Mouse (Mus musculus) midbrain, embryonic 15.5 days (tissue): ENCODE measurements around the gene Leng1. TPM values are rescaled to one million over a fixed set of nuclear protein-coding genes. Genes with fewer than 3 reads are reported as not detected.
"Not testable (repeated sequence)": the region's sequence is repeated elsewhere in the genome, so short reads cannot be mapped to it uniquely, and the experiment has no call there.

ENCODE experiments used
- ATAC-seq: fragments of 200-750 bp; cut with Nextera tagmentation; replicated peaks from 2 replicates; pipeline ENCODE4 v1.8.0; 2017; ENCODE audit warnings: moderate TSS enrichment
- H3K27ac ChIP-seq: fragments of 300-500 bp; sonication (generic); 2 replicates; pipeline ENCODE4 v1.5.1; 2015; ENCODE audit warnings: mild to moderate bottlenecking, inconsistent platforms
- H3K27me3 ChIP-seq: fragments of 300-500 bp; sonication (generic); replicated peaks from 2 replicates; pipeline ENCODE4 v1.6.1; 2015; ENCODE audit warnings: inconsistent platforms
- H3K36me3 ChIP-seq: fragments of 300-500 bp; sonication (generic); replicated peaks from 2 replicates; pipeline ENCODE4 v1.6.1; 2015; ENCODE audit warnings: inconsistent platforms
- H3K4me1 ChIP-seq: fragments of 300-500 bp; sonication (generic); 2 replicates; pipeline ENCODE4 v1.6.1; 2015; ENCODE audit warnings: inconsistent platforms
- H3K4me2 ChIP-seq: fragments of 300-500 bp; sonication (generic); 2 replicates; pipeline ENCODE4 v1.6.1; 2015; ENCODE audit warnings: inconsistent platforms, mild to moderate bottlenecking, moderate library complexity
- H3K4me3 ChIP-seq: fragments of 300-500 bp; sonication (generic); 2 replicates; pipeline ENCODE4 v1.5.1; 2015; ENCODE audit warnings: mild to moderate bottlenecking, inconsistent platforms
- H3K9ac ChIP-seq: fragments of 300-500 bp; sonication (generic); 2 replicates; pipeline ENCODE4 v1.6.1; 2015; ENCODE audit warnings: mild to moderate bottlenecking, inconsistent platforms
- H3K9me3 ChIP-seq: fragments of 300-500 bp; sonication (generic); 2 replicates; pipeline ENCODE4 v1.6.1; 2016; ENCODE audit warnings: inconsistent platforms
- WGBS: fragments of 180-500 bp; shearing (Covaris S2); methylation state at CpG from one replicate; pipeline ENCODE4 v1.1.7; 2015; ENCODE audit warnings: mixed read lengths; 5-methylcytosine and 5-hydroxymethylcytosine counted together
- polyA plus RNA-seq: library from polyadenylated mRNA; unstranded; fragments of >200 nt; fragmentation: Nextera tagmentation; extraction: Ambion mirVana; gene quantifications from 2 replicates; pipeline ENCODE4 v1.2.1, GENCODE M21; 2015

Gene Leng1
- polyA plus RNA-seq = 13.7 and 15.6 TPM in 2 replicates

GRCm38 (mm10) chr7:3665215-3666114 lies at the start of gene Leng1:
Leng1 (minus strand) TSS chr7:3665840.
- Histone ChIP-seq H3K9ac (peak within 1 kb of the TSS; percentile 62), H3K4me3 (peak within 1 kb of the TSS; percentile 75), H3K4me1 (peaks cover 22% of the 10 kb centered on the region), H3K4me2 (peak within 1 kb of the TSS; percentile 67), H3K27ac (peak within 1 kb of the TSS; percentile 80), H3K27me3 (no peaks in the 10 kb centered on the region), H3K9me3 (no peaks in the 10 kb centered on the region), H3K36me3 (peaks cover 21% of the 10 kb centered on the region; the same call in 1 of the 2 replicates)
- WGBS = 4% methylated on average over 45 of the region's 45 CpGs
- ATAC-seq = peak; percentile 99

GRCm38 (mm10) chr7:3715249-3715648 lies 49.6 kb upstream of the Leng1 start:
- Histone ChIP-seq H3K9me3 (no peaks in the 10 kb centered on the region), H3K36me3 (no peaks in the 10 kb centered on the region), H3K27me3 (no peaks in the 10 kb centered on the region), H3K27ac (no peak overlapping the region), H3K4me1 (no peaks in the 10 kb centered on the region), H3K4me3 (no peak overlapping the region), H3K4me2 (no peak overlapping the region), H3K9ac (no peak overlapping the region)
- ATAC-seq = no peak
- WGBS = 72% methylated on average over 1 of the region's 1 CpGs

GRCm38 (mm10) chr7:3712264-3712942 lies 46.8 kb upstream of the Leng1 start:
- Histone ChIP-seq H3K9ac (no peak overlapping the region), H3K36me3 (peaks cover 4% of the 10 kb centered on the region; the same call in 1 of the 2 replicates), H3K4me1 (no peaks in the 10 kb centered on the region), H3K4me3 (no peak overlapping the region), H3K27me3 (no peaks in the 10 kb centered on the region), H3K9me3 (no peaks in the 10 kb centered on the region), H3K27ac (no peak overlapping the region), H3K4me2 (no peak overlapping the region)
- 33% methylated on average over 5 of the region's 5 CpGs for WGBS
- no peak for ATAC-seq

GRCm38 (mm10) chr7:3709000-3709399 lies 43.4 kb upstream of the Leng1 start:
- Histone ChIP-seq H3K36me3 (peaks cover 4% of the 10 kb centered on the region; the same call in 1 of the 2 replicates), H3K27me3 (no peaks in the 10 kb centered on the region), H3K27ac (no peak overlapping the region), H3K4me1 (peaks cover 21% of the 10 kb centered on the region), H3K4me3 (no peak overlapping the region), H3K4me2 (no peak overlapping the region), H3K9ac (no peak overlapping the region), H3K9me3 (no peaks in the 10 kb centered on the region)
- WGBS = 84% methylated on average over 1 of the region's 1 CpGs
- ATAC-seq = no peak

- not testable (repeated sequence) for ATAC-seq, H3K9ac ChIP-seq, H3K4me3 ChIP-seq, H3K9me3 ChIP-seq, H3K27ac ChIP-seq, H3K36me3 ChIP-seq, H3K27me3 ChIP-seq, H3K4me2 ChIP-seq
- peaks cover 23% of the 10 kb centered on the region for H3K4me1 ChIP-seq
- 39% methylated on average over 5 of the region's 5 CpGs for WGBS
Observed at GRCm38 (mm10) chr7:3708447-3708980, 42.9 kb upstream of the Leng1 start.

GRCm38 (mm10) chr7:3707568-3708413 lies 42.2 kb upstream of the Leng1 start:
- H3K4me3 ChIP-seq = no peak overlapping the region
- no peak overlapping the region for H3K9ac ChIP-seq
- H3K27ac ChIP-seq = no peak overlapping the region
- WGBS = 29% methylated on average over 7 of the region's 7 CpGs
- H3K36me3 ChIP-seq = peaks cover 4% of the 10 kb centered on the region; the same call in 1 of the 2 replicates
- no peaks in the 10 kb centered on the region for H3K27me3 ChIP-seq
- H3K9me3 ChIP-seq = no peaks in the 10 kb centered on the region
- H3K4me1 ChIP-seq = peaks cover 27% of the 10 kb centered on the region
- no peak overlapping the region for H3K4me2 ChIP-seq
- ATAC-seq = no peak

GRCm38 (mm10) chr7:3707027-3707426 lies 41.4 kb upstream of the Leng1 start:
- Histone ChIP-seq H3K9me3 (no peaks in the 10 kb centered on the region), H3K4me1 (peaks cover 27% of the 10 kb centered on the region), H3K27me3 (no peaks in the 10 kb centered on the region), H3K9ac (no peak overlapping the region), H3K27ac (no peak overlapping the region), H3K36me3 (peaks cover 4% of the 10 kb centered on the region; the same call in 1 of the 2 replicates), H3K4me3 (no peak overlapping the region), H3K4me2 (no peak overlapping the region)
- 65% methylated on average over 4 of the region's 4 CpGs for WGBS
- no peak for ATAC-seq

GRCm38 (mm10) chr7:3706343-3706934 lies 40.8 kb upstream of the Leng1 start:
- peaks cover 27% of the 10 kb centered on the region for H3K4me1 ChIP-seq
- no peaks in the 10 kb centered on the region for H3K27me3 ChIP-seq
- H3K27ac ChIP-seq = no peak overlapping the region
- no peak for ATAC-seq
- no peak overlapping the region for H3K9ac ChIP-seq
- peak overlapping the region; percentile 84 for H3K4me2 ChIP-seq
- peak overlapping the region; percentile 79 for H3K4me3 ChIP-seq
- 62% methylated on average over 11 of the region's 11 CpGs for WGBS
- peaks cover 4% of the 10 kb centered on the region; the same call in 1 of the 2 replicates for H3K36me3 ChIP-seq
- H3K9me3 ChIP-seq = no peaks in the 10 kb centered on the region

GRCm38 (mm10) chr7:3705911-3706310 lies 40.3 kb upstream of the Leng1 start:
- Histone ChIP-seq H3K27me3 (no peaks in the 10 kb centered on the region), H3K4me3 (peak overlapping the region; percentile 79), H3K27ac (no peak overlapping the region), H3K4me2 (peak overlapping the region; percentile 84), H3K9ac (peak overlapping the region; percentile 73), H3K4me1 (peaks cover 27% of the 10 kb centered on the region), H3K9me3 (no peaks in the 10 kb centered on the region), H3K36me3 (peaks cover 9% of the 10 kb centered on the region; the same call in 1 of the 2 replicates)
- no peak for ATAC-seq
- 33% methylated on average over 6 of the region's 6 CpGs for WGBS

GRCm38 (mm10) chr7:3705461-3705860 lies 39.8 kb upstream of the Leng1 start:
- WGBS = 4% methylated on average over 7 of the region's 7 CpGs
- not testable (repeated sequence) for ATAC-seq, H3K27me3 ChIP-seq, H3K27ac ChIP-seq, H3K9me3 ChIP-seq
- Histone ChIP-seq H3K4me2 (peak overlapping the region; percentile 84), H3K36me3 (peaks cover 10% of the 10 kb centered on the region; the same call in 1 of the 2 replicates), H3K4me1 (peaks cover 27% of the 10 kb centered on the region), H3K9ac (peak overlapping the region; percentile 73), H3K4me3 (peak overlapping the region; percentile 79)

GRCm38 (mm10) chr7:3704475-3704874 lies 38.8 kb upstream of the Leng1 start:
- H3K36me3 ChIP-seq = peaks cover 14% of the 10 kb centered on the region
- peak; percentile 73 for ATAC-seq
- H3K4me3 ChIP-seq = peak overlapping the region; percentile 79
- peak overlapping the region; percentile 93 for H3K27ac ChIP-seq
- H3K4me1 ChIP-seq = peaks cover 27% of the 10 kb centered on the region
- H3K4me2 ChIP-seq = peak overlapping the region; percentile 84
- H3K9me3 ChIP-seq = no peaks in the 10 kb centered on the region
- under 1% methylated on average over 20 of the region's 20 CpGs for WGBS
- peak overlapping the region; percentile 73 for H3K9ac ChIP-seq
- H3K27me3 ChIP-seq = no peaks in the 10 kb centered on the region
